Mouse (Mus musculus) spleen, postnatal 4 days (tissue): Measurements from ENCODE around the gene B630019K06Rik.
"Not testable (repeated sequence)": the region's sequence is repeated elsewhere in the genome, so short reads cannot be mapped to it uniquely, and the experiment has no call there.

Source experiments
- DNase-seq, 2 experiments: peaks; one replicate each; pipeline ENCODE4 v3.0.0; 2022; ENCODE audit warnings: low spot score in 2 of 2

The B630019K06Rik gene

DNA sequence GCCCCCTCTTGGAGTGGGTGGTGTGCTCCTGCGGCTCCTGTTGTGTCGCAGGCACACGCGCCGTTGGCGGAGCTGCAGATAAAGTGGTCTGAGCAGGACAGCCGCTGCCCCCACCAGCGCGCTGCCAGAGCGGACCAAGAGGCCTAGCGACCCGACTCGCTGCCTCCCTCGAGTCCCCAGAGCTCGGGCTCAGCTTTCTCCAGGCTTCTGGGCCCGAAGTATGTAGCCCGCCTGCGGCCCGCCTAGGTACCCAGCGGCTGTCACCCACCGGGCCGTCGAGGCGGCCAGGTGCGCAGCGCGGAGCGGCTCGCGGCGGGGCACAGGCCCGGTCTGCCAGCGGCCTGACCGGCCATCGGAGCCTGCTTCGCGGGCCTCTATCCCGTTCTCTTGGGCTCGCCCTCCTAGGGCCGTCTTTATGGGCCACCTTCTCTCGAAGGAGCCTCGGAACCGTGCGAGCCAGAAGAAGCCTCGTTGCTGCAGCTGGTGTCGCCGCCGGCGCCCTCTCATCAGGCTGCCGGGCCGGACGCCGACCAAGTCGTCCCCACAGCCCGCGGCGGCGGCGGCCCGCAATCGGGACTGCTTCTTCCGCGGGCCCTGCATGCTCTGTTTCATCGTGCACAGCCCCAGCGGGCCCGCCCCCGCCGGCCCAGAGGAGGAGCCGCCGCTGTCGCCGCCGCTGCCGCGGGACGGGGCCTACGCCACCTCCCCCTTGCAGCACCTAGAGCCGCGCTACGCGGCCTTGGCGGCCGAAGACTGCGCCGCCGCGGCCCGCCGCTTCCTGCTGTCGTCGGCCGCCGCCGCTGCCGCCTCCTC, at the start of gene B630019K06Rik:
B630019K06Rik (plus strand) TSS at position 40 of the 813 bp plus-strand sequence.
- DNase-seq, result peak; percentile 17 to 62

DNA sequence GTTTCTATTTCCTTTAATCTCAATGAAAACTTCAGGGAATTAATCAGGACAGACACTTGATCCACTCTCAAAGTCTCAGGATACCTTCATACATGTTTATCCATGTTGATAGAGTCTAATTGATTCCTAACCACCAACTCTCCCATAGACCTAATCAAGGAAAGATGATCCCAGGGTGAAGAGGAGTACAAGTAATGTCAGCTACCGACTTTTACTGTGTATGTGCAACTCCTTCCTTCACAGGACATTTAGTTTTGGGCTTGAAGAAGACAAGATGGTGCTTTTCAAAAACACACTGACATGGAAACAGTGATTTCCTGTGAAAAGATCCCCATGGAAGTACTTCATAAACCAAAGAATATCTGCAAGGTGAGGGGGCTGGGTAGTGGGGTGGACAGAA, 48.5 kb upstream of the B630019K06Rik start, which contains the start of gene Gm6592:
Gm6592 (plus strand) TSS at position 301 of the 400 bp plus-strand sequence.
- DNase-seq, result no peak

- DNase-seq, result no peak
These were observed 39.7 kb upstream of the B630019K06Rik start for GRCm38 (mm10) chrX:8852486-8852885.

- peak in 1 of 2 experiments; percentile 13 for DNase-seq
These were observed 27.9 kb upstream of the B630019K06Rik start for GRCm38 (mm10) chrX:8864331-8864730.

- not testable (repeated sequence) for DNase-seq
These were observed 18.2 kb upstream of the B630019K06Rik start, which contains the start of gene Gm5751 for GRCm38 (mm10) chrX:8873953-8874352. Gene Gm5751, plus strand, starts transcription at chrX:8874253.

DNA sequence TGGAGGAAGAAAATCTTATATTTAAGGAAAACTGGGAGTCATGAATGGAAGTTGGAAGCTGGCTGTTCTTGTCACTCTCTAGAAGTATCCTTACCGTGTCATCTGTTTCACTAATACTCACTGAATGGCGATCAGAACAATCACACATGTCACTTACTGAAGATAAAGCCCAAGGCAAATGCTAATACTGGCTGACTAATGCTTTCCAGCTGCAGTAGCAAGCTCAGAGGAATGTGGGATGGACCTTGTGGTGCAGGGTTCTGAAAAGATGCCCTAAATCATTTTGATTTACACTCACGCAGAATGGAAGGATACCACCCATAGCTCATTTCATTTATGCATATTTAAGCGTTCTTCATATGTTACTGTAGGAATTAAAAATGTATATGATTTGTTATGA, 7.8 kb upstream of the B630019K06Rik start:
- no peak for DNase-seq

GRCm38 (mm10) chrX:8891975-8892342, 223 bp upstream of the B630019K06Rik start:
- no peak for DNase-seq

DNA sequence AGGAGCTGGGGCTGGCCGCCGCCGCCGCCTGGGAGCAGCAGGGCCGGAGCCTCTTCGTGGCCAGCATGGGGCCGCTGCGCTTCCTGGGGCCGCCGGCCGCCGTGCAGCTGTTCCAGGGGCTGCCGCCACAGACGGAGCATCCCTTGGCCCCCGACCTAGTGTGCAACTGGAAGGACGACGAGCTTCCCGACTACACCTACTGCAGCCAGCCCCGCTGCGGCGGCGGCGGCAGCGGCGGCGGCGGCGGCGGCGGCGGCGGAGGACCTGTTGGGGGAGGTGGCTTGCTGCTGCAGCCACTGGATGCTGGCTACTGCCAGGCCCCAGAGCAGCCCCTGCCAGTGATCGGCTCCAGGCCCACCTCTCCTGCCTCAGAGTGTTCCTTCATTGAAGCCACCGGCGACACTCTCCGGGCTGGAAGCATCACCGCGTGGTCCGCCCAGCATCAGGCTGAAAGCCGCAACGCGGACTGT, 1.0 kb downstream of the B630019K06Rik start:
- DNase-seq, result no peak

DNA sequence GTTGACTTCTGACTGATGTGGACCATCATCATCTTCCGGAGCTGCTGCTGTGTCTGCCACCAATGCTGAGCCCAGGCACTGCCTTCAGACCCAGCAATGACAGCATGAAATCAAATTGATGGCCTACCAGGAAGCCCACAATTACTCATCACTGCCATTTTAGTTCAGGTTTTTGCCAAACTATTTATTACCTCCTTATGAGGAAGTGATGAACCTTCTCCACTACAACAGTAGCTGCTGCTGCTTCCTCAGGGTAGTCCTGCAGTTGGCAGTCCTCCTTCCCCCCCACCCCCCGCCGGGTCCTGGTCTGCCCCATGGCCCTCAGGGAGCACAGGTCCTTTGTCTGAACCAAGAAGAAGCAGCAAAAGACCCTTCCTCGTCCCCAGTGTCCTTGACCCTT, 8.6 kb downstream of the B630019K06Rik start:
- no peak for DNase-seq

GRCm38 (mm10) chrX:8901906-8902472, 9.8 kb downstream of the B630019K06Rik start:
- no peak for DNase-seq

DNA sequence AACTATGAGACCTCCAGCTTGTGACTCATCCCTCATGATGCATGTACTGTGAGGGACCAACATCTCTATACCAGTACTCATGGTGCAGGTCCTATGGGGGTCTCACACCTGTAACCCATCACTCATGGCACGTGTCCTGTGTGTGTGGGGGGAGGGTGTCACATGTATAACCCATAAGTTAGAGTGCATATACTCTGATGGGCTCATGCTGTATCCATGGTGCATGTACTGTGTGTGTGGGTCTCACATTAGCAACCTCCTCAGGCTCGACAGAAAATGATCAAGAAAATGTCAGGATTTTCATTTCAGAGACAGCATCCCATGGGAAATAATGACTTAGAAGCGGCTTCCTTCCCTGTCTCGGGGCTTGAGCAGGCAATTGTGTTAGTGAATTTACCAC, 28.9 kb downstream of the B630019K06Rik start:
- no peak for DNase-seq

- no peak for DNase-seq
These were observed 29.8 kb downstream of the B630019K06Rik start for GRCm38 (mm10) chrX:8921813-8922607.

- DNase-seq, result no peak
These were observed 35.1 kb downstream of the B630019K06Rik start for GRCm38 (mm10) chrX:8927308-8927707.

GRCm38 (mm10) chrX:8944041-8944440, 51.9 kb downstream of the B630019K06Rik start:
- DNase-seq, result no peak
